Mouse (Mus musculus) T-cell, adult 2 months (primary cell): ENCODE results near the gene Mpzl3.
A peak's percentile ranks its signal among the peaks of the same experiment; 100 is the strongest.

Source experiments
- DNase-seq: peaks from one replicate; pipeline ENCODE4 v3.0.0; 2022; ENCODE audit warnings: low spot score

Gene Mpzl3

DNA sequence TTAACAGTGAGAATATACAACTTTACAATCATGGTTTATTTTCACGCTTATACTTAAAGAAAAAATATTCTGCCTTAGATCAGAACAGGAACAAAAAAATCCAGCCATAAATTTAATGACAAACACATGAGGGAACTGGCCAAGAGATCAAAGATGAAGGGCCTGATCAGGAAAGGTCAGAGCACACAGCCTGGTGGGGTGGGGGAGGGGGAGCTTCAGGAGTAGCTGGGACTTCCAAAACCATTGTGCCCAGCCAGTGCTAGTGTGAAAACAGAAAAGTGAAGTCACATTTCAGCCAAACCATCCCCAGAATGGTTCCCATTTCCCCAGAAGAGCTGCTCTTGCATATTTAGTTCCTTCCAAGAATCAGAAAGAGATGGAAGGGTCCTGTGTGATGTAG, 47.5 kb downstream of the Mpzl3 start:
- DNase-seq = no peak

DNA sequence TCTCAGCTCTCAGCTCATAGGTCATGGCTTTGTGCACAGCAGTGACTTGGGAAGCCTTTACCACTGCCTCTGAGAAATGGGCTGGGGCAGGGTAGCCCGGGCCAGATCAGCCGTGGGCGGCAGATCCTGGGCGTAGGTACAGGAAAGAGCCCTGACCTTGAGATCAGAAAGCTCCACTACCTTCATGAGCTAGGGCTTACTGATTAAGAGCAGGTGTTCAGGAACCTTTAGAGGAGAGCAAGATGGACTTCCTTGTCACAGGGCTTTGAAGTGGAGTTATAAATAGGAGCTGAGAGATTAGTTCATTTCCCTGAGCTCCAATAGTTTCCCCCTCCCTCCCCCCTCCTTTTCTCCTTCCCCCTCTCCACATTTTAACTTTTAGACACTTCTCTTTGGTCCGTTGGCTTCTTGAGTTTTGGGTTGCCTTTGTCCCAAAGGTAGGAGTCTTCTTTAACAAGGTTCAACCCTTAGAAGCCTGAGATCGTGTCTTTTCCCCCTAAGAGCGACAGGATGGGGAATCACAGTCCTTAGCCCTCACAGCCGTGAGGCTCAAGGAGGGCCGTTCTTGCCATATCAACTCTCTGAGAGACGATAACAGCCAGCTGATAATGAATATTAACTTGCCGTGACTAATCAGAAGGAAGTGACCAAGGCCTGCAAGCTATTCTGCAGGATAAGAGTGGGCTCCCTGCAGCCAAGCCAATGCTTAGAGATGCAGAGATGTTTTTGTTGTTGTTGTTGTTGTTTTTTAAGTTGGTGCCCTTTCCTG, 48.4 kb downstream of the Mpzl3 start:
- no peak for DNase-seq

DNA sequence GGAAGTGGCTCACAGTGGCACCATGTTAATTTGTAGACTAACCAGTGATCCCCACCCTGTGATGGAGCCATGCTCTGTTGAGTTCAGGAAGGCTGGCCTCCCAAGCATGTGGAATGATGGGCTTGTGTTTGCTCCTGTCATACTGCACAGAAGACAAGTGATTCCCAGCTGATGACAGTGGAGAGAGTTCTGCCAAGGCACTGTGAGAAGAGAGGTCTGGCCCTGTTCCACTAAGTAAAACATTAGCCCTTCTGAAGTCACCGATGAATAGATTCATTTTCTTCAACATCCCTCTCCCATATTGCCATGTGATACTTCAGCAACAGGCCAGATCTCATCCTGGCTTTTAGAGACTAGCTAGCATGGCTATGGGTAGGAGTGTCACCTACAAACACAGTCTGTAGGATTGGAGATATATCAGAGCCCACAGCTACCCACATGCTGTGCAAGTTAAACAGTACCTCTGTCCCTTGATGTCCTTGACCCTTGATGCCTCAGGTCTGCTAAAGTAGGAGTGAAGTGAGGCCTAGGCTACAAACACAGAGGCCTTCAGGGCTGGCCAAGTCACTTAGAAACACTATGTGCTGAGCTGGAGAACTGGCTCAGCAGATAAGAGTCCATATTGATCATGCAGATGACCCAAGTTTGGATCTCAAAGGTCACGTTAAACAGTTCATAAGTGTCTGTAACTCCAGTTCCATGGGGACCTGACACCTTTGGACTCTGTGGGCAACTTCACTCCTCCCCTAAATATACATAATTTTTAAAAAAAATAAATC, 50.8 kb downstream of the Mpzl3 start:
- DNase-seq = no peak

DNA sequence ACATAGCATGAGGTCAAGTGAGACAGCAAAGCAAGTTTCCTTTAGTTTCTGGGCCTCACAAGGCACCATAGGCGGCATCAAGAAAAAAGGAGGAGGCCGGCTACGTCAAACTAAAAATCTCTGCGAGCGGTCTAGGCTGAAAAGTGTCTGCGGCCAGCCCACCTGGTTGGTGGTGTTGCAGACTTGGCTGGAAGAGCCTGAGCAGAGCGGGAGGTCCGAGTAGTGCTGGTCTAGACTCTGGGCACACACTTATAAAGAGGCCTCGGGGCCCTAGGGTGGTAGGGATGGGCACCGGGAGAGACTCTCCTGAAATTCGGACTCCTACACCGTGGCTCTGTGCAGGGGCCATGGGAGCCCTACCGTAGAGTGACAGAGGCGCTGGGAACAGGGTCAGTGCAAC, 60.7 kb downstream of the Mpzl3 start:
- no peak for DNase-seq

DNA sequence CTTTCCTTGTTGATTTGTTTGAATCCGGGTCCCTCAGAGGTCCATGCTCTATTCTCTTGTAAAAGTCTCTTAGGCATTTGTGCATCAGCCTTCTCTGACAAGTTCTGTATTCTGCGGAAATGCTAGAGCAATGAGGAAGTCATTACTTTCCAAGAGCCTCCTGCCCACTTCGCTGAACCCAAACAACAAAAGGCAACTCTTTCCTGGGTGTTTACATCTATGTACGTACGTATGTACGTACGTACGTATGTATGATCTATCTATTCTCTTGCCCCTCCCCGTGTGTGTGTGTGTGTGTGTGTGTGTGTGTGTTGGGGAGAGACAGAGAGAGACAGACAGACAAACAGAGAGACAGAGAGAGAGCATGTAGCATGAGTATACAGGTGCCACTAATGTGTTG, 61.8 kb downstream of the Mpzl3 start:
- peak; percentile 77 for DNase-seq

DNA sequence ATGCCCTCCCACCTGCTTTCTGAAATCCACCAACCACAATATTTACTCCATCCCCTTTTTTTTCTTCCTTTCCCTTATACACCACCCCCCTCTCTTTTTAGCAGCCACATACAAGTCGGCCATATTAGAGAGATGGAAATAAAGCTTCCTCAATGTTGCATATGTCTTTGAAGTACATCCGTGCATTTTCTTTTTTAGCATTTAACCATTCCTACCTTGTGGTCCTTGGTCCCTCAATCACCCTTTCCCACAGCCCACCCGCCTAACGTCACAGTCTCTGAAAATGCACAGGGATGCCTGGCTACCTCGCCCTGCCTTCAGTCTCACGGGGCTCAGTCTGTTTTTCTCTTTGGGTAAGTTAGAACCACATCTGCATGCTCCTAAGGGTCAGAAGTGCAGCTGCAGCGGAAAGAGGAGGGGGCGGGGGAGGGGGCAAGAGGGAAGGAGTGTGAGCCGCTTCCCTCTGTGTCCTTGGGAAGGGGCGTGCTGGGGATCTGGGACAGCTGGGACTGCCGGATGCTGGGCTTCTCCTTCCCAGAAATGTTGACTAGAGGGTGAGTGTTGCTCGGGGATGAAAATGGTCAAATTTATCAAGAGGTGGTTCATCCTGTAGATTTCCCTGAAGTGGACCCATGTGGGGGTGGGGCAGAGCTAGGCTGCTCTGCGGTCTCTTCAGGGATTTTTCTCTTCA, 62.9 kb downstream of the Mpzl3 start, which contains the start of gene Scn2b:
TSS of gene Scn2b (plus strand) at position 42 of the 691 bp plus-strand sequence.
- peak; percentile 16 for DNase-seq

DNA sequence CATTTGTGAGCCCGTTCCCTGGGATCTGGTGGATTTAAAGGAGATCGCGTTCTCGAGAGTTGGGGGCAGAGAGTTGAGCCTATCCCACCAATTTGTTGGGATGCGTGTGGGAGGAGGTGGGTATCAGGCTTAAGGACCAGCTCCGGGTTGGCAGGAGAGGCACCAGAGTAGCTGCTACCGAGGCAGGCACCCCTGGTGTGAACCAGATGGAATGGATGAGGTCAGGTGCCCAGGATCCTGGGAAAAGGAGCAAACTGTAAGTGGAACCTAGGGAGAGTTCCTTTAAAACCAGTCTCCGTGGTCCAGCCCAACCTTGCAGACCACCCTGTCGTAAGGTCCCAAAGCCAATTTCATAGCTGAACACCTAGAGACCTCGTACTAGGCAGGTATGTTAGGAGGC, 63.6 kb downstream of the Mpzl3 start:
- no peak for DNase-seq

DNA sequence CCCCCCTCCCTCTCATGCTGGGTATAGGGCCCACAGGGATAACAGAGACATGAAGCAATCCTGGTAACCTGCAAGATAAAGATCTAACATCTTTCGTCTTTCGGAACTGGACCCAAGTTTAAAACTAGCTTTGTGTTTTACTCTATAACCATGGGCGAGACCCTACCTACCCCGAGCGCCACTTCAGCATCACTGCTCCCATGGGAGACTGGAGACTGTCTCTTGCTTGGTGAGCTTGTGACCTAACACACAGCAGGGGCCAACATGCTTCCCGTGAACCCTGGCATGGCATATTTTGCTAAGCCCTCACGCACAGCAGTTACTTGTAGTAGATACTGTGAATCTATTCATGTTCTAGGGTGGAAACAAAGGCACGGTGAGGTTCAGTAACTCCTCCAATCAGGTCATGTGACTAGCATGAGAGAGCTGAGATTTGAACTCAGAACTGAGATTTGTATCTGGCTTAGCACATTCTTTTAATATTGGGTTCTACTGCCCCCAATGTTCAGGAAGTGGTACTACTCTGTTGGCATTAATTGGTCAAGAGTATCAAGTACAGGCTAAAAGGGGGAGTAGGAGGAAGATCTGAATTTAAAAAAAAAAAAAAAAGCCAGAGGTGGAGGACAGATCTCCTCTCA, 64.4 kb downstream of the Mpzl3 start:
- DNase-seq = no peak

DNA sequence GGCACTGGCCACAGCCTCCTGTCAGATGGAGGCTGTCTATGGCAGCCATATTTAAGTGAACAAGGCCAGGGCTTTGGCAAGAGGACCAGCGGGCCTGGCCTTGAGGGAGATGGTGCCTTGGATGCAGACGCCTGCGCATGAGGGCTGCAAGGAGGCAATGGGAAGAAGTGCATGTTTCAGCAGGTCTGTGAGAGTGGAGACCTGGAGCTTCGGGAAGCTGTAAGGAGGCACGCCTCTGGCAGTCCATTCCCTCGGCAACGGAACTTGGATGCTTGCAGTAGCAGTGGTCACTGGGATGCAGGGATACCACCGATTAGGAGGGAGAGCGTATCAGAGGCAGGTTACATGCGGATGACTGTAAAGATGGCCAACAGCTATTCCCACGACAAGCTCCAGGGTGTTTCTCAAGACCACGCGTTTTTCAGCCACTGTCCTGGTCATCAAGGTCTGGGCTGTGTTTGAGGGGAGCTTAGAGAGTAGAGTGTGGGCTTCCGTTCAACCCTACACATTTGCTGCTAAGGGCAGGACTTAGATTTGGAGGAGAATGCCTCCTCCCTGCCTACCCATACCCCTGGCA, 65.1 kb downstream of the Mpzl3 start:
- DNase-seq = no peak

DNA sequence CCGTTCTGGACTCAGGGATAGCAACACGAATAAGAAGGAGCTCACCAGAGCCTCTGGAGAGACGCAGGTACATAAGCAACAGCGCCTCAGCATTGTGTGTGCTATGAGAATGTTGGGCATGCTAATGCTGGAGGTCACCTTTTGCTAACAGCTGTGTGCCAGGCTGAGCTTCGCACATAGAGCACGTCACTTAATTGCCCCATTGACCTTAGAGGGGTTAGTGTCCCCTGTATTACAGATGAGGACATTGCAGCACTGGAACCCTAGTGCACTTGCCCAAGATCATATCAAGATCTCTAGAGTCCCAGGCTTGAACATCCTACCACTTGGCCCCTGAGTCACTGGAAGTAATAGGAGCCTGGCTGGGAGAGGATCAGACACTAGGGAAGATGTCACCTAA, 65.6 kb downstream of the Mpzl3 start:
- no peak for DNase-seq

DNA sequence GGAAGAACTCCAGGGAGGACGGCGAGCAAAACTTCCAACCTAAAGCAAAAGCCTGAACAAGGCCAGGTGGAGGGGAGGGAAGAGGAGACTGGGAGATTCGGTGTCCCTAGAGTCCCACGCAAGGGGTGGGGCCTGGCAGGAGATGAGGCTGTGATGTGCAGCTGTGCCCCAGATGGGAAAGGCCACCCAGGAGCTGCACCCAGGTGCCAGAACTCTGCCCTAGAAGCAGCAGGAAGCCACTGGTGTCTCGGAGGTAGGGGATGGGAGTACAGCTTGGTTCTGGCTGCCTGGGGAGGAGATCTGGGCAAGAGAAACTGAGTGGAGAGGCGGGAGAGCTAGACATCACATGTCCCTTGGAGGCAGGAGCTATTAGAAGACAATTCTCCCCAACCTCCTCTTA, 66.0 kb downstream of the Mpzl3 start:
- no peak for DNase-seq

DNA sequence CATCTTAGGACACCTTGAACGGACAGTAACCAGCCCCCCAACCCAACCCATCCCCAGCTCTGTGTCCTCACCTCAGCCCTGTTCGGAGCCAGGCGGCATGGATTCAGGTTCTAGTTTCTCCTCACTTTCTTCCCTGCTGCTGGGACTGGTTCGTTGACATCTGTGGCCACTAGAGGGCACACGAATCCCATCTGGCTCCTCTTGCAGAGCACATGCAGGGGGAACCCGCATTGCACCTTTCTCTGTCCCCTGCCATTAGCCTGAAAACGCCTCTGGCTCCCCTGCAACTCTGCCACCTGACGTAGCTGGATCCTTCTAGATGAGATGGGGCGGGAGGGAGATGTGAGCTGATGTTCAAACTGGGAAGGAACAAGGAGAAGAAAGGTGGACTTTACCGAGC, 66.8 kb downstream of the Mpzl3 start:
- DNase-seq = peak; percentile 79

DNA sequence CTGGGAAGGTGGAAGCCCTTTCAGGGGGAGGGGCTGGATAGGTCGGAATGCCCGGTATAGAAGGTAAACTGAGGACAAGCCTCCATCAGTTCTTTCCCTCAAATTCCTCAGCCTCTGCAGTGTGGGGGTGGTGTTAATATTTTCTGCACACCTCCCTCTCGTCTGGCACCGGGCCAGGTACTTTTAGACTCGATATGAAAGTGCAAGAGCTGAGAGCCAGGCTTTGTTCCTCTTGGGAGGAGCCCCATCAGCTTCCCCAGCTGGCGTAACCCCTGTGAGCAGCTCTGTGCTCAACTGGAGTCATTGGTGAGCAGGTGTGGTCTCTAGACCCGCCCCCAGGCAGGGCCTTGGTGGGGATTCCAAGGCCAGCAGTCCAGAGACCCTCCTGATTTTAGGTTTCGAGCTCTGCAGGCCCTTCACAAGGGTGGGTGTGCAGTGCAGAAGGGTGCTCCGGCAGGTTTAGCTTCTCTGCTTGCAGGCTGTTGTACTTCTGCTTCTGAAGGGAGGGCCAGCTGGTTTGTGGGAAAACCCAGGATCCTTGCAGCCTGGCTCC, 67.3 kb downstream of the Mpzl3 start:
- peak; percentile 74 for DNase-seq

DNA sequence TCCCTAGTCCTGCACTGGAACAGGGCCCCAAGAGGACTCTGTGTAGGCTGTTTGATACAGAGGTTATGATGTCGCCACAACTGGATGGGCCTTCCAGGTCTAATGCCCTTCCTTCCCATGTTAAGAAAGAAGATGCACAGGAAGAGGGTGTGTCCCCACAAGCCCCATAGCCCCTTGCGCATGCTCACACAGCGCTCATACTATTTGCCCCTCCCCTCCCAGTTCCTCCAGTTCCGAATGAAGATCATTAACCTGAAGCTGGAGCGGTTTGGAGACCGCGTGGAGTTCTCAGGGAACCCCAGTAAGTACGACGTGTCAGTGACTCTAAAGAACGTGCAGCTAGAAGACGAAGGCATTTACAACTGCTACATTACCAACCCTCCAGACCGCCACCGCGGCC, 70.2 kb downstream of the Mpzl3 start:
- no peak for DNase-seq

DNA sequence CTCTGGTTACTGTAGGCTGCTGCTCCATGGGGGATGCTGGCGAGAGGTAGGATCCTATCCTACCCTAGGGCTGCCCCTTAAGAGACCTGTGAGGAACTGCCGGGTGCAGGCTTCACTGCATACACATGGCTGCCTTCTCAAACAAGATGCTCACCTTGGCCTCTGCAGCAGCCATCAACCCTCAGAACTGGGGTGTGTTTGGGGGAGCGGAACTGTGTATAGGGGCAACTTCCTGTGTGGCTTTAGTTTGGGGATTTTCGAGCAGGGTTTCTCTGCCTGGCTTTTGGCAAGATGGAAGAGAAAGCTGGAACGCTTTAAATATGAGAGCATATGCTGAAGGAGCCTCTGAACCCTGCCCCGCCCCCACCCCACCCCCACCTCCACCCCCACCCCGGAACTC, 72.0 kb downstream of the Mpzl3 start:
- DNase-seq = peak; percentile 49
